Mouse (Mus musculus) T-cell, adult 2 months (primary cell): Measurements from ENCODE around the gene Sf3b2.

Experiments
- DNase-seq: peaks from one replicate; pipeline ENCODE4 v3.0.0; 2022; ENCODE audit warnings: low spot score

The Sf3b2 gene

DNA sequence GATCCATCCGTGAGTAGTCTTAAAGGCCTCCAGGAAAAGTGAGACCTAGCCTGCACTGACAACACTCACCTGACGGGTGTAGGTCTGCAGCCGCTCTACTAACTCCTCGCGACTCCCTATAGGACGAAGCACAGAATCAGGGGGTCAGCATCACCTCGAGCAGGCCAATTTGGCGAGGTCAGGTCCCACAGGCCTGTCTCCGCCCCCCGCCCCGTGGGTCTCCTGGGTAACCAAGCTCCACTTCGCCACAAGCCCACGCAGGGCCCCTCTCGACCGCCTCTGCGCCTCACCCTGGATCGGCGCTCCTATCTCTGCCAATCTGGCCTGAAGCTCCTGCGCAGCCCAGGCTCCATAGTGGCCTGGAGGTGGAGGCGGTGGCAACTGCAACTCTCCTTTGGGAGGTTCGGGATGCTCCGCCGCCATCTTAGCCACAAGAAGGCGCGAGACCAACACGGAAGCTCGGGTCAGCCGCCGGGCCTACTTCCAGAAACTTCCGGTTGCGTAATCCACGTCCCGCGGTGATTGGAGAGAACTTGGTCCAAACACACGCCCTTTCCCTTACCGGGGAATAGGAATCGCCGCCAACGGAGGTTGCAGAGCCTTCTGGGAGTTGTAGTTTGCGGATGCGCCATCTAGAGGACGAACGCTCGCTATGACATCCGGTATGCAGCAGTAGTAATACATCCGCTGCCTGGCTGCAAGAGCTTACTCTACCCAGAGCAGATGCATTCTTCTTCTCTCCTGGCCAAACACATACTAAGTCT is at the start of gene Sf3b2:
Gene Sf3b2 (minus strand): TSS at position 484 of the 764 bp plus-strand sequence.
- peak; percentile 98 for DNase-seq

DNA sequence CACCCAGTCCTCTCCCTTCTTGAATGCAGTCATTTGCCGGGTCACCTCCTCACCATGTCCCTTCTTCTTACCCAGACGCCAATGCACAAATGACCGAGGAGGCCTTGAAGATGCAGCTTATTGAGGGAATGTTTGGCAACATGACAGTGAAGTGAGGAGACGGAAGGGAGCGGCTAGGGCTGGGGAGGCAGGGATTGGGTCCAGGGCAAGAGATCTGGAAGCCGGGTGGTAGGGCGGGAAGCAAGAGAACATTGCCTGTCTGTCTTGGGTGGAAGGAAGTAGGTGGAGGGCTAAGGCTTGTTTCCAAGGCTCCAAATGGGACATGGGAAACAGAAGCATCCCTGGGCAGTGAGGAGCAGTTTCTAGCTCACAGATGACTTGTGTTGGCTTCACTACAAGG is 46.1 kb upstream of the Sf3b2 start:
- no peak for DNase-seq

DNA sequence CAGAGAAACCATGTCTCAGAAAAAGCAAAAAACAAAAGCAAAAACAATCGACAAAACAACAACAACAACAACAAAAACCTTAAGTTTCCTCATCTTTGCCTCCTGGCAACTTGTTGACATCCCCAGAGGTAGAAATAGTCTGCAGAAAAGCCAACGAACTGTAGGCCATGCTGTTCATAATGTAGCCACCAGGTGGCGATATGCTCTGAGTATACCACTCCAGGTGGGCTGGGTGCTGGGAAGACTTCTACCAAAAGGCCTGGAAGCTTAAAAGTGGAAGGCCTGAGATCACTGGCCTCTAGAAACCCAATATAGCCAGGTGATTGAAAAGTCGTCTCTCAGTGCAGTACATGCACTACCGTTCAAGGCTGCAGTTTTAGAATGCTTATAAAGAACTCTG is 42.7 kb upstream of the Sf3b2 start:
- DNase-seq: peak; percentile 67

DNA sequence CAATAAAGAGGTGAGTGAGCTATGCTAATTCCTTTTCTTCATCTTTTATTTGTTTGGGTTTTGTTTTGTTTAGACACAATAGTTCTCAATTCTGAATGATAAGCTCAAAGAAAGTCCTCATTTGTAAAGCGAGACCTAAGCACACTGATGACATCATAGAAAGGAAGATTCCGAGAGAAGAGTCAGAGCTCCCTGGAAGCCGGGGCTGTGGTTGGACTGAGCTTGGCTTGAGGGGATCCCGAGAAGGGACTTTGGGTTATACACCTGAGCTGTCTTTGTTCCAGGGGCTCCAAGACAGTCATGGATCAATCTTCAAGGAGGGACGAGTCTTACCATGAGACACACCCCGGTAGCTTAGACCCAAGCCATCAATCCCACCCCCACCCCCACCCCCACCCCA is 40.2 kb upstream of the Sf3b2 start, which contains the start of gene Catsper1:
Gene Catsper1 (plus strand): TSS at position 301 of the 400 bp plus-strand sequence.
- no peak for DNase-seq

DNA sequence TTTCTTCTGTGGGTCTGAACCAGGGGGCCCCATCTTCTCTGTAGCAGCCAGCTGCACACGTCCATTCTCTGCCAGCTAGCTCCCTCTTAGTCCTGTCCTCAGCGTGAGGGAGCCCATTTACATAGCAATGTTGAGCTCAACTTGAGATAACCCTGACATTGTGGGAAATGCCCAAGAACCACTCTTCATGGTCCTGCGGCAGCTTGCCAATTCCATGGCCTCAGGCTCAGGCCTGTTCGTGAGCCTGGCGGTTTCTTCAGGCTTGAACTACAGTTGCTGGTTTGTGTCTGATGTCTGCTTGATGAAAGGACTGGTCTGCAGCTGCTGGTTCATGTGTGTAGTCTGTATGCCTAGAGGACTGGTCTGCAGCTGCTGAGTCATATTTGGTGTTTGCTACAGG is 39.5 kb upstream of the Sf3b2 start:
- no peak for DNase-seq

DNA sequence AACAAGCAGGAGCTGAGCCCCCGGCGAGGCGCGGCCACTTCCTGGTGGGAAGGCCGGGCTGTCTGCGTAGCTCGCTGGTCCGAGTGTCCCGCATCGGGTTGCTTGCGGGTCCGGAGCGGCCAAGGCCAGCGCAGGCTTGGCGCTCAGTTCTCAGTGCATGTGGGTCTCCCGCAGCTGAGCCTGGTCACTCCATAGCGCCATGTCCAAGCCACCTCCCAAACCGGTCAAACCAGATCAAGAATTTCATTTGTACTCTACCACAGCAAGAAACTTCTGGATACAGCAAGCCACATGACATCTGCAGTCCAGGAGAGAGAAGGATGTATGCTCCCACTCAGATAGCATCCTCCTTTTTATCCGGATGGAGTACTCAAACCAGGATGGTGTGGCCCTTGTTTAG is 32.7 kb upstream of the Sf3b2 start:
- DNase-seq: no peak

DNA sequence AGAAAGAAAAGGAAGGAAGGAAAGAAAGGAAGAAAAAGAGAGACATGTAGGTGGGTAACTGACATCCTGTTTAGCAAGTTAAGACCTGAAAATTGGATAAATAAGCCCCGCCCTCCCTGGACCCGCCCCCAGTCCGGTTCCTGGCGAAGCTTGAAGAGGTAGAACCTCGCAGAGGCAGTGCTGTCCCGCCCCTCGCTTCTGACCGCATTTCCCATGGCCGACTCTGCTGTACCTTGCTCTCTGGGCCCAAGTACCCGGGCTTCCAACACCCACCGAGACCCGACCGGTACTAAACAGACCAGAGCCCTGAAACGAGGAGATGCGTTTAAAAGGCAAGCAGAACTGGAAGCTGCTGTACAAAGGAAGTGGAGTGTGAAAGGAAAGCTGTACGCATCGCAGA is 28.5 kb upstream of the Sf3b2 start:
- DNase-seq: peak; percentile 64

DNA sequence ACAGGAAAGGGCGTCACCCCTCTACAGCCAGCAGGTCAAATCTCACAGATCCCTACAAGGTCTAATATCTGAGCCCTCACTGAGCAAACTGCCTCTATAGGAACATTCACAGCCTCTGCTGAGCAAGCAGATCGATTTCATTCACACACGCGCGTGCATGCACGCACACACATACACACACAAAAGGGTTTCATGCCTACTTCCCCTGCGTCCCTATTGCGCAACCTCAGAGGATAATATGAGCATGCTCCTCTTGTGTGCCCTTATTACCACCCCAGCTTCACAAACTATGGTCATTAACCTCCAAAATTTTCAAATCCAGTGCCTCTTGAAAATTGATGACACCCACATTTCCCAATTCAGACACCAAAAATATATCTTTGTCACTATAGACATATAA is 17.9 kb upstream of the Sf3b2 start:
- DNase-seq: no peak

DNA sequence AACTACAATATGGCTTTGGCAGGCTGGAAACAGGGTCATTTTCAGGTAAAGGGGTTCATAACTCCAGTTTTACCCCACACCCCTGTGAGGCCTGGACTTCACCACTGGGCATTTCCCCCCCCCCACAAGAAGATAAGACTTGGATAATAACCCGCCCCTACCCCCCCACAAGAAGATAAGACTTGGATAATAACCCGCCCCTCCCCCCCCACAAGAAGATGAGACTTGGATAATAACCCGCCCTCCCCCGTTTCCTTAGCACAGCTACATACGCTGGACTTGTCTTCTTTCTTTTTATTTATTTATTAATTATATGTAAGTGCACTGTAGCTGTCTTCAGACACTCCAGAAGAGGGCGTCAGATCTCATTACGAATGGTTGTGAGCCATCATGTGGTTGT is 13.8 kb upstream of the Sf3b2 start:
- DNase-seq: no peak

DNA sequence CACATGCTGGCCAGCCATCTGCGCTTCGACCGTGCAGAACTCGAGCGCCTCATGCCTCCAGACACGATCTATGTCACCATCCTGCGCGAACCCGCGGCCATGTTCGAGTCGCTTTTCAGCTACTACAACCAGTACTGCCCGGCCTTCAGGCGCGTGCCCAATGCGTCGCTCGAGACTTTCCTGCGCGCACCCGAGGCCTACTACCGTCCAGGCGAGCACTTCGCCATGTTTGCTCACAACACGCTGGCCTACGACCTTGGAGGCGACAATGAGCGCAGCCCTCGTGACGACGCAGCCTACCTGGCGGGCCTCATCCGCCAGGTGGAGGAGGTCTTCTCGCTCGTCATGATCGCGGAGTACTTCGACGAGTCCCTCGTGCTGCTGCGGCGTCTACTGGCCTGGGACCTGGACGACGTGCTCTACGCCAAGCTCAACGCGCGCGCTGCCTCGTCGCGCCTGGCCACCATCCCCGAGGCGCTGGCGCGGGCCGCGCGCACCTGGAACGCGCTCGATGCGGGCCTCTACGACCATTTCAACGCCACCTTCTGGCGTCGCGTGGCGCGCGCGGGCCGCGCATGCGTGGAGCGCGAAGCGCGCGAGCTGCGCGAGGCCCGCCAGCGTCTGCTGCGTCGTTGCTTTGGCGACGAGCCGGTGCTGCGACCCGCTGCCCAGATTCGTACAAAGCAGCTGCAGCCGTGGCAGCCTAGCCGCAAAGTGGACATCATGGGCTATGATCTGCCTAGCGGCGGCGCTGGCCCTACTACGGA is 11.9 kb upstream of the Sf3b2 start:
- DNase-seq: peak; percentile 27

DNA sequence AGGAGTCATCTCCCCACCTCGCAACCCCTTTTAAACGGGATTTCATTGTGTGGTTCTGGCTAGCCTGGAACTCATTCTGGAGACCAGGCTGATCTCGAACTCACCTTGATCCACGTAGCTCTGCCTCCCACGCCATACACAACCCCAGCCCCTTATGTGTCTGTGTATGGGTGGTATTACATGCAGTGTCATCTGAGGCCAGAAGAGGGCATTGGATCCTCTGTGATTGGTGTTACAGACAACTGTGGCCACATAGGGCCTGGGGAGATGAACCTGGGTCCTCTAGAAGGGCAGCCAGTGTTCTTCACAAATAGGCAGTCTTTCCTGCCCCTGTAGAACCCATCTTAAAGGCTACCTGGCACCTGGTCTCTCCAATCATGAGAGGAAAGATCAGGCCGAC is 11.0 kb upstream of the Sf3b2 start:
- DNase-seq: no peak

DNA sequence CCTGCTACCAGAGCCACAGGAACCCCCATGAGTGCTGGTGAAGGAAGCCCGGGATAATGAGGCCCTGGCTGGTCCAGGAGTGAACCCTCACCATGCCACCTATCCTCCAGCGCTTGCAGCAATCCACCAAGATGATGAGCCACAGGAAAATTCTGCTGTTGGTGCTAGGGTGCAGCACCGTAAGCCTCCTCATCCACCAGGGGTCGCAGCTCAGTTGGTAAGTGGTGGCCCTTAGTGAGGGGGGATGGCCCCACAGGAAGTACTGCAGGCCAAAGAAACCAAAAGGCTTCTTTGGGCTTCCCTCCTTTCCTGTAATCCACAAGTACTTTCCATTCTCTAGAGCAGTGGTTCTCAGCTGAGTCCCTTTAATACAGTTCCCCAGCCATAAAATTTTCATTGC is 7.2 kb upstream of the Sf3b2 start:
- DNase-seq: peak; percentile 75

DNA sequence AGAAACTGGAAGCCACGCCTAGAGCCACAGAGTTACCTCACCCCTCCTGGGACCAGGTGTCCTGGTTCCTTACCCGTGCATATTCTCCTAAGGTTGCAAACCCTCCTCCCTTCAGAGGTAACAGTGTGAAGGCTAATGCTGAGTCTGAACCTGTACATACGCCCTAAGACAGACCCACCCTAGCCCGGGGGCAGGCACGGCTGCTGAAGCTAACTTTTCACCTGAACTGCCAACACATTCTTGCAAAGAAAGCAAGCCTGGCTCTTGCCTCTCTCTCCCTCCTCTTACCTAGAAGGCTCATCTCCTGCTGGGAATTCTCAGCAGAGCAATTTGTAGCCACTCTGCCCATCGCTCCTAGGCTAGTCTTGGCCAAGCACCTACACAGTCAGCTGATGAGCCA is 5.3 kb upstream of the Sf3b2 start:
- no peak for DNase-seq

DNA sequence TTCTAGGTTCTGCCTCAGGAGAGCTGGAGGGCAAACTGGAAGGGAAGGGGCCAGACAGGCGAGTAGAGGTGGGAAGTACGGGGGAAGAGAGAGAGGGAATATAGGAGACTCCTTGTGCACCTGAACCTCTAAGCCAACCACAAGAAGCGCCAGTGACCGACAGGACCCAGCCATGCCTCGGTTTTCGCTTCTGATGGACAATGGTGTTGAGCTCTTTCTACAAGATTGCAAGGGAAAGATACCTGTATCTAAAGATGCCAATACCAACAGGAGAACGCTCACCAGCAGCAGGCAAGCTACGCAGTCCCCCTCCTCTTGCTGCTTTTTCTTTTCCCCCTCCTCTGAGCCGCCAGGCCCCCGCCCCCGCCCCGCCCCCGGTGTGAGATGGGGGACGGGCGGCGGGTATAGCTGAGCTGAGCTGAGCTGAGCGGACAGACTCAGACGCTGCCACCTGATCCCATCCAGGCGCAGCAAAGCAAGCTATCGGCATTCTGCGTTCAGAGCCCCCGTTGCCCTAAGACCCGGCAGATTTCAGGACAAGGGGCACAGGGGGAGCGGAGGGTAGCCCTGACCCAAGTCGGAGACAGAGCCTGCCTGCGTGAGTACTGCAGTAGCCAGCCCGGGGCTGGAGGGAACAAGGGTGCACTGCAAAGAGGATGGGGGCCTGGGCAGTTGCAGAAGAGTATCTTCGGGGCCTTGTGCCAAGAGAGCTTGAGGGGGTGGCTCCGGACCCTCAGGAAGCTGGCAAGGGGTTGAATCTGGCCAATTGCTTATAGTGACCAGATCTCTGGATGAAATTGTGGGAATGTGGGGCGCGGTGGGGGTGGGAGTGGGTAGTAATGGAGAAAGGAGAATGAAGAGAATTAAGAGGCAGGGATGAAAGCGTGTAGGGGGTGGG is 2.9 kb upstream of the Sf3b2 start, which contains the start of gene Gal3st3:
Gene Gal3st3 (plus strand): TSS at position 429 of the 898 bp plus-strand sequence.
- no peak for DNase-seq

DNA sequence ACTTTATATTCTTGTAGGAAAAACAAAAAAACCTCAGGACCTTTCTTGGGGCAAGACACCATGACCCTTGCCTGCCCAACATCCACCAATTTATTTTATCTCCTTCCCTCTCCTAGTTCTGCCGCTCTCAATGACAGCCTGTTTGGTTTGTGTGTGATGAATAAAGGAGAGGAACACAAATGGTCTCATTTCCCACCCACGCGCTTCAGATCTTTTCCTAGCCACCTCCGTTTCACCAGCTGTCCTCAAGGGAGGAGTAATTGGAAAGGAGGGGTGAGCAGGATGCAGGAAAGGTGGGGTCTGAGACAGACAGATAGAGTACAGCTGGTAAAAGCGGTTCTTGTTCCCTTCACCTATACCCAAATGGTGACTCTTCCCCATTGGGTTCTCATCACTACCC is 1.4 kb upstream of the Sf3b2 start:
- DNase-seq: no peak

DNA sequence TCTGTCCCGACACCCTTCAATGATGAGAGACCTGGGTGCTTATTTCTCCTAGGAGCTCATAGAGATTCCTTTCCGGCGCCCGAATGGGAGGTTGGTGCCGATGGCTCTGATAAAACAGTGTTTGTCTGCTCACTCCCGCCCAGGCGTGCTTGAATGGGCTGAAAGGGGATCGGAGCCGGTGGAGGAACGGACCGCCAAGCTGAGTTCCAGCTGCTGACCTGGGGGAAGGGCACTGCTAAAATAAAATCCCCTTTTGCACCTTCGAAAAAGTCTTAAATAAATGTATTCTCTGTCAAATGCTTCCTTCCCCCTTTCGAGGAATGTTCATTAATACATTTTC is 451 bp upstream of the Sf3b2 start:
- no peak for DNase-seq

DNA sequence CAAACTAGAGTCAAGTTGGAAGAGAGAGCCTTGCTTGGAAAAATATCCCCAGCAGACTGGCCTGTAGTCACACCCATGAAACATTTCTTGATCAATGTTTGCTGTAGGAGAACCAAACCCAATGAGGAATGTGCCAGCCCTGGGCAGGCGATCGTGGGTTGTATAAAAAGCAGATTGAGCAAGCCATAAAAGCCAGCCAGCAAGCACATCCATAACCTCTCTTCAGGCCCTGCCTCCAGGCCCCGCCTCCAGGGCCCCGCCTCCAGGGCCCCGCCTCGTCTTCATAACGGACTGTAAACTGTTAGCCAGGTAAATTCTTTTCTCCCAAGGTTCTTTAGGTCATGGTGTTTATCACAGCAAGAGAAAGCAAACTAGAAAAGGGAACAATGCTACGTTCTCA is 16.9 kb downstream of the Sf3b2 start:
- DNase-seq: no peak

DNA sequence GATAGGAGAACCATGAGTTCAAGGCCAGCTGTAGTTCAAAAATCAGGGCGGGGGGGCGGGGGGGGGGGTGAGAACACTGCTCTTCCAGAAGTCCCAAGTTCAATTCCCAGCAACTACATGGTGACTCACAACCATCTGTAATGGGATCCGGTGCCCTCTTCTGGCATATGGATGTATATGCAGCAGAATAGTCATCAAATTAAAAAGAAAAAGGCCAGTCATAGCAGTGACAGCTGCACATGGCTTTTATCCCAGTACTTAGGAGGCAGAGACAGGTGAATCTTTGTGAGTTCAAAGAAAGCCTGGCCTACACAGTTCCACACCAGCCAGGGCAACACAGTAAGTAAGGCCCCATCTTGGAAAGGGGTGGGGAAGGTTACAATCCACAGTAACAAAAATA is 18.1 kb downstream of the Sf3b2 start:
- DNase-seq: peak; percentile 23

DNA sequence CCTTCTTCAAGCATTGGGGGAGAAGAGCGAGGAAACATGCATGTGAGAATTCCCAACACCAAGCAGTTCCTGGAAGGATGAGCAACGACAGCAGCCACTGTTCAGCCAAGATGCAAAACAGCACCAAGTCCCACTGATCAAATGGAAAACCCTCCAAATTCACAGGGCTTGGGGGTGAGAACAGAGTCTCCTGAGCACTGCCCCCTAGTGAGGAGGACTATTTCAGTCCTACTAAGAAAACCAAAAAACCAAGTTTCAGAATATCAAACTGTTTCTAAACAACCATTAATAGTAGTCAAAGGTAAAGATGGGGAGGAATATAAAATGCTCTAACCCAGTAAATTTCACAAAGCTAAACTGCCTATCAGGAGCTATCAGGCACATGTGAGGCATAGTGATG is 18.7 kb downstream of the Sf3b2 start:
- DNase-seq: peak; percentile 10

DNA sequence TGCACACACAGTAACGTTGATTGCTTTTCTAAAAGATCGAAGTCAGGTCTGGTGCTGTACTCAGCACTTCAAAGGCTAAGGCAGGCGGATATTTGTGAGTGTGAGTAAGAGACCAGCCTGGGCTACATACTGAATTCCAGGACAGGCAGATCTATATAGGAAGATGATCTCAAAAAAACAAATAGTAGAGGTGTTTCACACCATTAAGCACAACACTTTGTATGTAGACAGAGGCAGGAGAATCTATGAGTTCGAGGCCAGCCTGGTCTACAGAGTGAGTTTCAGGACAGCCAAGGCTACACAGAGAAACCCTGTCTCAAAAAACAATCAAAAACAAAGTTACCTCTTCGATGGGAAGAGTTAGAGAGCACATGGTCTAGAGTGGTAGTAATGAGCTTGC is 19.5 kb downstream of the Sf3b2 start:
- no peak for DNase-seq

DNA sequence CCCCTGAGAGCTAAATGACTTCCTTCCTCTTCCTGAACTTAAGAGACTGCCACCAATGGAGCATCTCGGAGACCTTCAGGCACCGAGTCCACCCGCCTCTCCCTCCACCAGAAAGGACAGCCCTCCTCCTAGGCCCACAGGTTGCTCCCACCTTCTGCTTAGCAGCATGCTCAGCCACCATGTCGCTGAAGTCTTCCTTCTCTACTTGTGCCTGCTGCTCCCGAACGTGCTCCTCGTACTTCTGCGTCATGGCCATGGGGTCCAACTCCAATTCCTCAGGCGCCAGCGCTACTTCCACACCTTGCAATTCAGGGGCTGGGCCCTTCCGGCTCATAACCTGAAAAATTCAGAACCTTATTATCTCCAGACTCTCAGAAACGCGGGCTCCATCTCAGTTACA is 20.6 kb downstream of the Sf3b2 start:
- DNase-seq: no peak

DNA sequence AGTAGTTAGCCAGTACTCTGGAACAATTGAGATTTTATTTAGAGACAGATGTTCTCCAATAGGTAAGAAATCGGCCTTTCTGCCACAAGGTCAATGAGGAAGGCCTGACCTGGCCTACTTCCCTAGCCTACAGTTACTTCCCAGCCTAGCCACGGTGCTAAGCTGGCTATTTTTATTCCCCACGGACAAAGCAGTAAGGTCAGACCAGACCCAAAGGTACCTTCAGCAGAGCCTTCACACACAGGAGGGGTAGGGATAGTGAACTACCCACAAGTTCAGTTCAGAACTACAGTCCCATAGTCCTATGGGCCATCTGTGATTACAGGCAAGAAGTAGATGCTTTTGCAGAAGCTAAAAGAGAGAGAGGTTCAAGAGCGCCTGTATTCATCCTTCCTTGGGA is 21.3 kb downstream of the Sf3b2 start:
- no peak for DNase-seq
